Mouse (Mus musculus) testis, adult 2 months (tissue): ENCODE results near the gene Bcl2l11.

Source experiments
- CTCF ChIP-seq: fragments of 200-500 bp; IDR thresholded peaks from 2 replicates; pipeline ENCODE4 v1.5.1; 2012; ENCODE audit warnings: low read depth, mild to moderate bottlenecking, inconsistent platforms, low read length, moderate library complexity; ENCODE audit not compliant: control insufficient read depth, insufficient read depth, insufficient replicate concordance
- POLR2A ChIP-seq: fragments of 200-500 bp; IDR thresholded peaks from 2 replicates; pipeline ENCODE4 v1.6.1; 2012; ENCODE audit warnings: low read depth, mild to moderate bottlenecking, inconsistent platforms, low read length, moderate library complexity; ENCODE audit not compliant: control insufficient read depth

DNA sequence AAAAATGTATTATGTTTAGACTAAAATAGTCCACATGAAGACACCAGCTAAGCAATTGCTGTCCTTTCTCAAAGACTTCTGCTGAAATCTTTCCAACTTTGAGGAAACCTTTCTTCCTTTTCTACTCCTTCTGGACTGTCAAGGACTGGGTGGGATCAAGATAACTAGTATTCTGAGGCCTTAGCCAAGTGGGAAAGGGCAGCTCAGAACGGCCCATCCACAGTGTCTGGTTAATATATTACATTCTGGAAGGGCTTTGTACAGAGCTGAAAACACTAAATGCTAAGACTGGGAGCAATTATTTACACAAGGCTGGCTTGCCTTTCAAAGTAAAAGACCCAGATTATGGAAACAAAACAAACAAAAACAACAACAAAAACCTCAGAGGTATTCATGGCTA lies 30.6 kb upstream of the Bcl2l11 start:
- TF ChIP-seq CTCF, result no peak
- TF ChIP-seq POLR2A, result no peak
